Mouse (Mus musculus): ENCODE data around the gene Fzd7. TPM values are rescaled to one million over a fixed set of nuclear protein-coding genes. Genes with fewer than 3 reads are reported as not detected.
A peak's percentile ranks its signal among the peaks of the same experiment; 100 is the strongest.

Fzd7 gene
- polyA plus RNA-seq, 1 experiment from 2014 or later = 22.7 TPM

DNA sequence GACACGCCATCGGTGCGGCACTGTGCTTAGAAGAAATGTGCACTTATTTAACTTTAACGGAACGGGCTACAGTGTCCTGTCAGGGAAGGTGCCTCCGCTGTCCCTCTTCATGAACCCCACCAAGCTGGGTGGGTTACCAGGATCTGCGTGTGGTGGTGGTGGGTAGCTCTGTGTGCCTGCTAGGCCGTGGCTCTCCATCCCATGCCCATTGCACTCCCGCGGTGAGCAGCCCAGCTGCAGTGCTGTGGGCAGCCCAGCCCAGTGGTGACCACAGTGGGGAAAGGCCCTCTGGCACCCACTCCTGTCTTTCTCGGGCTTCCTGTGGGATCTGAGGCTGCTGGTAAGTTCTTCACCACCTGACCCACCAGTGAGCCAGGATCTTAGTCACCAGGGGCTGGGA lies 31.3 kb upstream of the Fzd7 start:
- H3K27me3 ChIP-seq (ENCODE audit: insufficient read depth, low read length) = no peaks in the 10 kb centered on the region

GRCm38 (mm10) chr1:59451584-59451983 lies 30.6 kb upstream of the Fzd7 start:
- Histone ChIP-seq H3K36me3 (ENCODE audit: insufficient read depth) (no peaks in the 10 kb centered on the region), H3K4me3 (ENCODE audit: low read depth, low read length) (no peak overlapping the region), H3K9me3 (ENCODE audit: low read depth, low read length) (no peaks in the 10 kb centered on the region), H3K9ac (no peak overlapping the region), H3K27me3 (ENCODE audit: insufficient read depth, low read length) (no peaks in the 10 kb centered on the region), H3K4me2 (no peak overlapping the region), H3K4me1 (ENCODE audit: insufficient read depth) (peaks cover 17% of the 10 kb centered on the region), H3K27ac (ENCODE audit: low read depth) (no peak overlapping the region)
- no peak for DNase-seq
- no peak for TF ChIP-seq CTCF (IDR thresholded peaks at IDR 0.05; ENCODE audit: low read depth)
- ATAC-seq (ENCODE audit: insufficient read depth) = no peak
- 26% methylated on average over 9 of the region's 9 CpGs for WGBS

More for the DNA sequence above, 31.3 kb upstream of the Fzd7 start:
- Histone ChIP-seq H3K4me1 (ENCODE audit: insufficient read depth) (peaks cover 14% of the 10 kb centered on the region), H3K36me3 (ENCODE audit: insufficient read depth) (no peaks in the 10 kb centered on the region), H3K4me3 (ENCODE audit: low read depth, low read length) (no peak overlapping the region), H3K27ac (ENCODE audit: low read depth) (no peak overlapping the region), H3K9me3 (ENCODE audit: low read depth, low read length) (no peaks in the 10 kb centered on the region), H3K4me2 (no peak overlapping the region), H3K9ac (no peak overlapping the region)
- DNase-seq = no peak
- no peak for ATAC-seq (ENCODE audit: insufficient read depth)
- 78% methylated on average over 11 of the region's 11 CpGs for WGBS
- no peak for TF ChIP-seq CTCF (IDR thresholded peaks at IDR 0.05; ENCODE audit: low read depth)

DNA sequence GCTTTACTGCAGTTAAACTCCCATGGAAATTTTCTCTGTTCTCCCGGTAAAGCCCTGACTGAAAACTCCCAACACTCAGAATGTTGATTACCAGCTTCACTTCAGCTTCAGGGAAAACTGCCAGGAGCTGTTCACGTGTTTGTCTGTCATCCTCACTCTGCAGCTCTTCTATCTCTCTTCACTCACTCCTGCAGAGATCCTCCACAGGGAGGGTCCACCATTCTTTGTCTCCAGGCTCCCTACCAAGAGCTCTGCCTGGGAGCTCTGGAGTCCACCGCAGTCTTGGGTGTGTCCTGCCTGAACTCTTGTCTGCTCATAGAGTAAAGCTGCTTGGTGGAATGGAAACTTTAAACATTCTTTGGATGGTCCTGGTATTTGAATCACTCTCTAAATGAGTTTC lies 25.4 kb upstream of the Fzd7 start:
- peak; percentile 74 for DNase-seq
- peak overlapping the region; percentile 50; the same call in 1 of the 2 replicates for H3K27ac ChIP-seq (ENCODE audit: low read depth)
- WGBS = 20% methylated on average over 3 of the region's 3 CpGs
- H3K9me3 ChIP-seq (ENCODE audit: low read depth, low read length) = no peaks in the 10 kb centered on the region
- no peaks in the 10 kb centered on the region for H3K27me3 ChIP-seq (ENCODE audit: insufficient read depth, low read length)
- peaks cover 27% of the 10 kb centered on the region for H3K4me1 ChIP-seq (ENCODE audit: insufficient read depth)
- no peak for ATAC-seq (ENCODE audit: insufficient read depth)
- H3K4me3 ChIP-seq (ENCODE audit: low read depth, low read length) = no peak overlapping the region
- H3K4me2 ChIP-seq = no peak overlapping the region
- H3K9ac ChIP-seq = no peak overlapping the region
- no peak for TF ChIP-seq CTCF (IDR thresholded peaks at IDR 0.05; ENCODE audit: low read depth)
- H3K36me3 ChIP-seq (ENCODE audit: insufficient read depth) = no peaks in the 10 kb centered on the region

GRCm38 (mm10) chr1:59457873-59458272 lies 24.4 kb upstream of the Fzd7 start:
- TF ChIP-seq CTCF (IDR thresholded peaks at IDR 0.05; ENCODE audit: low read depth) = no peak
- WGBS = 26% methylated on average over 4 of the region's 4 CpGs
- H3K9me3 ChIP-seq (ENCODE audit: low read depth, low read length) = no peaks in the 10 kb centered on the region
- no peak overlapping the region for H3K4me2 ChIP-seq
- no peak overlapping the region for H3K9ac ChIP-seq
- no peaks in the 10 kb centered on the region for H3K27me3 ChIP-seq (ENCODE audit: insufficient read depth, low read length)
- no peak overlapping the region for H3K4me3 ChIP-seq (ENCODE audit: low read depth, low read length)
- H3K27ac ChIP-seq (ENCODE audit: low read depth) = no peak overlapping the region
- ATAC-seq (ENCODE audit: insufficient read depth) = peak; percentile 35; the same call in 1 of the 2 replicates
- H3K36me3 ChIP-seq (ENCODE audit: insufficient read depth) = no peaks in the 10 kb centered on the region
- peaks cover 27% of the 10 kb centered on the region for H3K4me1 ChIP-seq (ENCODE audit: insufficient read depth)
- DNase-seq = peak; percentile 64

- Histone ChIP-seq H3K4me2 (peak overlapping the region; percentile 35; the same call in 1 of the 2 replicates), H3K9me3 (ENCODE audit: low read depth, low read length) (no peaks in the 10 kb centered on the region), H3K9ac (no peak overlapping the region), H3K4me1 (ENCODE audit: insufficient read depth) (peaks cover 30% of the 10 kb centered on the region), H3K27ac (ENCODE audit: low read depth) (peak overlapping the region; percentile 67), H3K27me3 (ENCODE audit: insufficient read depth, low read length) (no peaks in the 10 kb centered on the region), H3K36me3 (ENCODE audit: insufficient read depth) (no peaks in the 10 kb centered on the region), H3K4me3 (ENCODE audit: low read depth, low read length) (no peak overlapping the region)
- WGBS = 18% methylated on average over 8 of the region's 8 CpGs
- DNase-seq (no peak), ATAC-seq (ENCODE audit: insufficient read depth) (peak; percentile 39)
- no peak for TF ChIP-seq CTCF (IDR thresholded peaks at IDR 0.05; ENCODE audit: low read depth)
Observed at GRCm38 (mm10) chr1:59458886-59459285, 23.3 kb upstream of the Fzd7 start.

DNA sequence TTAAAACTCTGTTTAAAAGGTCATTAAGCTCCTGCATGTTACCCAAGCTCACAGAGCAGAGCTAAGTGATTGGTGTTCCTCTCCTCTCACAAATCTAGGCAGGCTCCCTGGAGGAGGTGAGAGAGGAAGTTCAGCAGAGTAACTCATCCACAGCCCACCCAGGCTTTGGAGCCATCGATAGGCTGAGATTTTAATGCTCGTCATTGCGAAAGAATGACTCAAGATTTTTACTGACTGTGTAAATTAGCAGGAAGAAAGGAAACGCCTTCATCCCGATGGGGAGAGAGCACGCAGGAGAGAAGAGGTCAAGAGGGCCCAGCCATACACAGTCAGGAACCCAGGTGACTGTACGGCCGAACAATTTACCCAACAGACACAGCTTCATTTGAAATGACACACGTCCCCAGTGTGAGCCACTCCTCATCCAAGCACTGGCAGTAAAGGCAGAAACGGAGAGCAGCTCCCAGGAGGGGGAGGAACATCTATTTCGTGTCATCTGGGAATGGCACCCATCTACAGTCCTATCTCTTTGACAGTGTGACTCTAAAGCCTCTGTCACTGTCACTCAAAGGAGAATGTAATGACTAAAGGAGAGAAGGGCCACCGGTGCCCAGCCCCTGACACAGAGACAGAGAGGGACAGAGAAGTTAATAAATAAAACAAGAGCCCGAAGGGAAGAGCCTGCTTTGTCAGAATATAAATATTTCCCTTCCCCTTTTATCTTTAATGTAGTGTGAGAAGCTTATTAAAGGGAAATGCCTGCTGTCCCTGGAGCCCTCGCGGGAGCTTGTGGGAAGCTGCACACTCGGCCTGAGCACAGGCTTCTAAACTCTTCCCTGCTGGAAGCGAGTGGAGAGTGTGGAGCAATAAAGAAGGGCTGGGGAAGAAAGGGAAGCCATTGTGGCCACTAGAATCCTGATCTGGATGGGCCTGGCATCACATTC lies 17.3 kb upstream of the Fzd7 start:
- DNase-seq = peak; percentile 80
- ATAC-seq (ENCODE audit: insufficient read depth) = peak; percentile 80
- peaks cover 22% of the 10 kb centered on the region for H3K4me1 ChIP-seq (ENCODE audit: insufficient read depth)
- H3K27ac ChIP-seq (ENCODE audit: low read depth) = peak overlapping the region; percentile 83
- TF ChIP-seq CTCF (IDR thresholded peaks at IDR 0.05; ENCODE audit: low read depth) = no peak
- H3K4me3 ChIP-seq (ENCODE audit: low read depth, low read length) = no peak overlapping the region
- H3K36me3 ChIP-seq (ENCODE audit: insufficient read depth) = no peaks in the 10 kb centered on the region
- H3K9me3 ChIP-seq (ENCODE audit: low read depth, low read length) = no peaks in the 10 kb centered on the region
- no peaks in the 10 kb centered on the region for H3K27me3 ChIP-seq (ENCODE audit: insufficient read depth, low read length)
- H3K4me2 ChIP-seq = peak overlapping the region; percentile 12; the same call in 1 of the 2 replicates
- WGBS = 16% methylated on average over 17 of the region's 17 CpGs
- H3K9ac ChIP-seq = 0 out of 2 replicates have a peak overlapping the region, but pooled peaks have one; percentile 1

DNA sequence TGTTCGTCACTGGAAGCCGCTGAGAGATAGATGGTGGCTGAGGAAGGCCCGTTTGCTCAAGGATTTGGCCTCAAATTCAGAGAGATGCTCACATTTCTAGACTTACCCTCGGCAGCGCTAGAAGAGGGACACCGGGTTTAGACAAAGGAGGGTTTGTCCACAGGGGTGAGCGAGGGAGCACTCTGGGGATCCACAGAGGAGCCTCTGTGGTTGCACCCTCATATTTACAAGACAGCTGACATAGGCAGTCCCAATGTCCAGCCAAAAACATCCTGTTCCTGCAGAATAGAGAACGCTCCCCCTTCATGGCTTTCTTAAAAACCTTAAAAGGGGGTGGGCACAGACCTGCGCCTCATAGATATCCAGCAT lies 16.6 kb upstream of the Fzd7 start:
- WGBS = 51% methylated on average over 9 of the region's 9 CpGs
- ATAC-seq (ENCODE audit: insufficient read depth) (no peak), DNase-seq (no peak)
- H3K9ac ChIP-seq = 0 out of 2 replicates have a peak overlapping the region, but pooled peaks have one; percentile 1
- H3K27me3 ChIP-seq (ENCODE audit: insufficient read depth, low read length) = no peaks in the 10 kb centered on the region
- H3K4me2 ChIP-seq = 0 out of 2 replicates have a peak overlapping the region, but pooled peaks have one; percentile 12
- H3K9me3 ChIP-seq (ENCODE audit: low read depth, low read length) = no peaks in the 10 kb centered on the region
- peaks cover 24% of the 10 kb centered on the region for H3K4me1 ChIP-seq (ENCODE audit: insufficient read depth)
- peak overlapping the region; percentile 83 for H3K27ac ChIP-seq (ENCODE audit: low read depth)
- no peak overlapping the region for H3K4me3 ChIP-seq (ENCODE audit: low read depth, low read length)
- no peaks in the 10 kb centered on the region for H3K36me3 ChIP-seq (ENCODE audit: insufficient read depth)
- TF ChIP-seq CTCF (IDR thresholded peaks at IDR 0.05; ENCODE audit: low read depth) = no peak
